Mouse (Mus musculus) adrenal gland, adult 18-20 months (tissue): ENCODE results near the gene Aste1. TPM values are rescaled to one million over a fixed set of nuclear protein-coding genes. Genes with fewer than 3 reads are reported as not detected.

Experiments
- DNase-seq, 2 experiments: peaks; one replicate each; pipeline ENCODE4 v3.0.0; 2021 to 2022; ENCODE audit warnings: low spot score in 2 of 2
- long read RNA-seq, 2 experiments: library from polyadenylated mRNA; stranded (forward); transcript quantifications; one replicate each; pipeline ENCODE4 v2.0.0; 2021
- total RNA-seq, 2 experiments: library from RNA; stranded (reverse); gene quantifications; 1 replicate in 1 of 2; 2 replicates in 1 of 2; pipeline ENCODE4 v1.2.3; 2021

Gene Aste1
- total RNA-seq = 10 to 100 TPM; 11.4 to 13.8 TPM
- long read RNA-seq, experiment 1, partial matches to known transcripts = 0 of 8 reads
- long read RNA-seq, experiment 1, other reads (novel, unspliced or antisense) = 3 of 8 reads
- long read RNA-seq, experiment 2, partial matches to known transcripts = 2 of 7 reads
- long read RNA-seq, experiment 2, other reads (novel, unspliced or antisense) = 3 of 7 reads

- peak; percentile 94 to 95 for DNase-seq
Observed at GRCm38 (mm10) chr9:105395218-105395627, at the start of gene Aste1, which contains the start of gene Nek11. Gene Aste1 (plus strand): TSS chr9:105395392. Gene Nek11 (minus strand): TSS chr9:105395524.

GRCm38 (mm10) chr9:105348242-105349031 is 46.8 kb upstream of the Aste1 start:
- DNase-seq = no peak

- DNase-seq = no peak
Observed at GRCm38 (mm10) chr9:105349034-105349433, 46.2 kb upstream of the Aste1 start.

- no peak for DNase-seq
Observed at GRCm38 (mm10) chr9:105362181-105362580, 33.0 kb upstream of the Aste1 start.

- DNase-seq = no peak
Observed at GRCm38 (mm10) chr9:105363520-105364231, 31.5 kb upstream of the Aste1 start.

GRCm38 (mm10) chr9:105366199-105366598 is 29.0 kb upstream of the Aste1 start:
- DNase-seq = no peak

GRCm38 (mm10) chr9:105368605-105369004 is 26.6 kb upstream of the Aste1 start:
- DNase-seq = no peak

- DNase-seq = no peak
Observed at GRCm38 (mm10) chr9:105374361-105374760, 20.8 kb upstream of the Aste1 start.

- no peak for DNase-seq
Observed at GRCm38 (mm10) chr9:105376411-105376810, 18.8 kb upstream of the Aste1 start.

- DNase-seq = no peak
Observed at GRCm38 (mm10) chr9:105376954-105377530, 18.1 kb upstream of the Aste1 start.

GRCm38 (mm10) chr9:105377622-105378021 is 17.6 kb upstream of the Aste1 start:
- no peak for DNase-seq

GRCm38 (mm10) chr9:105379533-105380145 is 15.6 kb upstream of the Aste1 start:
- no peak for DNase-seq

- DNase-seq = no peak
Observed at GRCm38 (mm10) chr9:105387403-105387802, 7.8 kb upstream of the Aste1 start.

- DNase-seq = peak; percentile 71 to 79
Observed at GRCm38 (mm10) chr9:105389289-105389688, 5.9 kb upstream of the Aste1 start.

- DNase-seq = no peak
Observed at GRCm38 (mm10) chr9:105390616-105391015, 4.6 kb upstream of the Aste1 start.

GRCm38 (mm10) chr9:105394720-105395119 is 472 bp upstream of the Aste1 start:
- DNase-seq = no peak

GRCm38 (mm10) chr9:105408549-105408948 is 13.4 kb downstream of the Aste1 start:
- DNase-seq = no peak

GRCm38 (mm10) chr9:105459032-105459431 is 63.8 kb downstream of the Aste1 start:
- DNase-seq = no peak

- no peak for DNase-seq
Observed at GRCm38 (mm10) chr9:105461496-105461895, 66.3 kb downstream of the Aste1 start.
